Mouse (Mus musculus): ENCODE data around the gene H2afz. TPM values are rescaled to one million over a fixed set of nuclear protein-coding genes. Genes with fewer than 3 reads are reported as not detected.
"Not testable (repeated sequence)": the region's sequence is repeated elsewhere in the genome, so short reads cannot be mapped to it uniquely, and the experiment has no call there.

H2afz gene
- polyA plus RNA-seq, 1 experiment: 2,637 TPM

- no peak overlapping the region for H3K4me3 ChIP-seq (ENCODE audit: insufficient read depth, poor library complexity, severe bottlenecking)
- no peak for TF ChIP-seq CEBPB (IDR thresholded peaks at IDR 0.05; ENCODE audit: low read depth)
- TF ChIP-seq MYOG (IDR thresholded peaks at IDR 0.05; ENCODE audit: control insufficient read depth, extremely low read depth, insufficient read length): no peak
- no peak for TF ChIP-seq MAX (IDR thresholded peaks at IDR 0.05)
- no peak for TF ChIP-seq CTCF (IDR thresholded peaks at IDR 0.05; ENCODE audit: control insufficient read depth, insufficient read depth, insufficient read length)
- TF ChIP-seq MYOD1 (IDR thresholded peaks at IDR 0.05; ENCODE audit: control insufficient read depth, insufficient read length, low read depth): no peak
- TF ChIP-seq USF1 (IDR thresholded peaks at IDR 0.05; ENCODE audit: low read depth): no peak
- no peak for TF ChIP-seq FOSL1 (IDR thresholded peaks at IDR 0.05; ENCODE audit: insufficient read depth, low read length, poor library complexity, severe bottlenecking)
- H3K36me3 ChIP-seq (ENCODE audit: control insufficient read depth, insufficient read depth): no peaks in the 10 kb centered on the region
- H3K79me2 ChIP-seq (ENCODE audit: control insufficient read depth, insufficient read depth): no peaks in the 10 kb centered on the region
- H3ac ChIP-seq (ENCODE audit: control insufficient read depth, insufficient read length, low read depth): no peak overlapping the region
- H3K27me3 ChIP-seq (ENCODE audit: control insufficient read depth, insufficient read depth, insufficient read length): no peaks in the 10 kb centered on the region
- no peaks in the 10 kb centered on the region for H3K79me3 ChIP-seq (ENCODE audit: low read depth)
These were observed 48.8 kb downstream of the H2afz start for GRCm38 (mm10) chr3:137913093-137913492.

- H3K79me2 ChIP-seq (ENCODE audit: control insufficient read depth, insufficient read depth): peaks cover 12% of the 10 kb centered on the region
- not testable (repeated sequence) for H3K27me3 ChIP-seq (ENCODE audit: control insufficient read depth, insufficient read depth, insufficient read length); H3K4me3 ChIP-seq (ENCODE audit: insufficient read depth, poor library complexity, severe bottlenecking); H3K79me3 ChIP-seq (ENCODE audit: low read depth); H3ac ChIP-seq (ENCODE audit: control insufficient read depth, insufficient read length, low read depth); H3K36me3 ChIP-seq (ENCODE audit: control insufficient read depth, insufficient read depth)
These were observed 50.3 kb downstream of the H2afz start for GRCm38 (mm10) chr3:137914567-137914966.

Other genes starting within 250 kb of the H2afz start
- gene Ddit4l, start 242.9 kb upstream of the H2afz start, polyA plus RNA-seq (2012; fragmentation: generic; extraction: Trizol): 1.8 TPM
- not detected for gene Gm21962, start 193.0 kb upstream of the H2afz start, polyA plus RNA-seq (2012; fragmentation: generic; extraction: Trizol)
- 1.8 TPM for gene Dnajb14, start 3.2 kb downstream of the H2afz start, polyA plus RNA-seq (2012; fragmentation: generic; extraction: Trizol)
- 39.1 TPM for gene Lamtor3, start 54.0 kb downstream of the H2afz start, polyA plus RNA-seq (2012; fragmentation: generic; extraction: Trizol)
- gene Dapp1, start 117.1 kb downstream of the H2afz start, polyA plus RNA-seq (2012; fragmentation: generic; extraction: Trizol): 0.15 TPM
- 6.5 TPM for gene 1110002E22Rik, start 200.6 kb downstream of the H2afz start, polyA plus RNA-seq (2012; fragmentation: generic; extraction: Trizol)
- gene Gm5105, start 202.9 kb downstream of the H2afz start, polyA plus RNA-seq (2012; fragmentation: generic; extraction: Trizol): 0.16 TPM

Data from C2C12 (cell line).